Mouse (Mus musculus) cortical plate, adult 2 months (tissue): ENCODE measurements around the gene Ldb2.

Source experiments
- CTCF ChIP-seq: fragments of 200-500 bp; IDR thresholded peaks from 2 replicates; pipeline ENCODE4 v1.5.1; 2011; ENCODE audit warnings: mild to moderate bottlenecking, control low read depth, low read length; ENCODE audit not compliant: insufficient read depth; ENCODE audit errors: extremely low read depth
- POLR2A ChIP-seq: fragments of 200-500 bp; IDR thresholded peaks from 2 replicates; pipeline ENCODE4 v1.6.1; 2011; ENCODE audit warnings: mild to moderate bottlenecking, low read length, control low read depth; ENCODE audit not compliant: insufficient read depth; ENCODE audit errors: extremely low read depth

- TF ChIP-seq CTCF (no peak), POLR2A (no peak)
These were observed 183.8 kb downstream of the Ldb2 start for GRCm38 (mm10) chr5:44615677-44616076.
